Mouse (Mus musculus) lung, adult 2 months (tissue): Measurements from ENCODE around the gene Arhgap23.

ENCODE experiments used
- CTCF ChIP-seq: fragments of 200-500 bp; IDR thresholded peaks from 2 replicates; pipeline ENCODE4 v1.5.1; 2011; ENCODE audit warnings: mild to moderate bottlenecking, low read length, control low read depth; ENCODE audit not compliant: insufficient read depth
- POLR2A ChIP-seq: fragments of 200-500 bp; IDR thresholded peaks from 2 replicates; pipeline ENCODE4 v1.6.1; 2011; ENCODE audit warnings: low read depth, mild to moderate bottlenecking, control low read depth, low read length, borderline replicate concordance; ENCODE audit errors: extremely low read depth

- TF ChIP-seq POLR2A: no peak
- no peak for TF ChIP-seq CTCF
Measured at GRCm38 (mm10) chr11:97445596-97445995, 30.3 kb downstream of the Arhgap23 start.
